Mouse (Mus musculus): ENCODE results near the gene Atxn1.

- TF ChIP-seq POLR2A (IDR thresholded peaks at IDR 0.05; ENCODE audit: extremely low read depth, insufficient read depth, low read length) = no peak
- no peak for TF ChIP-seq CTCF (IDR thresholded peaks at IDR 0.05; ENCODE audit: extremely low read depth, insufficient read depth, low read length)
Measured at GRCm38 (mm10) chr13:45946136-45946535, 18.7 kb downstream of the Atxn1 start.

Measured in cortical plate, adult 2 months (tissue).